Mouse (Mus musculus) cerebellum, adult 18-20 months (tissue): Measurements from ENCODE around the gene Tnn.

ENCODE experiments used
- DNase-seq, 2 experiments: peaks; one replicate each; pipeline ENCODE4 v3.0.0; 2021

Tnn gene

DNA sequence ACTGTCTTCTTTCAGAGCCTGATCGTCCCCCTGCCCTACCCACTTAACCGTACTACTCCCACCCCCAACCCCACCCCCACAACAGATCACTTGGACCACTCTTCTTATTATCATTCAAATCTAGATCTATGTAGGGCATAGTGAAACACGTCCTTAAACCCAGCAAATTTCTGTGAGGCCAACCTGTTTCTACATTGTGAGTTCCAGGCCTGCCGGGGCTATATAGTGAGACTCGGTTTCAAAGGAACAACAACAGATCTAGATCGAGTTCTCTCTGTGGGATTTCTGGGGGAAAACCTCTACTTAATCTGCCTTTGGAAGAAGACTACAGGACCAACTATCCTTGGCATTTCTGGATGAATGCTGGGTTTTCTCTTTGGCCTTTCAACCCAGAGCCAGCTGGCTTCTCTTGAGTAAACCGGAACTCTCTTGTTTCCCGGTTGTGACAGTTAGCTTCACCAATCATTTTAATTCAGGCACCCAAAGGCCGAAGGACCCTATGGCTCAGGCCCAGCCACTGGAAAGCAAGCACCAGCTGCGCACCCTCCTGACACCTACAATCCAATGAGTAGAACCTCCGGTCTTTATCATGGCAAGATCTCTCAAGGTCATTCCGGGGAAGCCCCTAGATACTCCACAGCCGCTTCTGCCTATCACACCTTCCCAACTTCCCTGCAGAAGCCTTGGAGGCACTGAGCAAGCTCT lies 110.0 kb downstream of the Tnn start:
- DNase-seq, result no peak

DNA sequence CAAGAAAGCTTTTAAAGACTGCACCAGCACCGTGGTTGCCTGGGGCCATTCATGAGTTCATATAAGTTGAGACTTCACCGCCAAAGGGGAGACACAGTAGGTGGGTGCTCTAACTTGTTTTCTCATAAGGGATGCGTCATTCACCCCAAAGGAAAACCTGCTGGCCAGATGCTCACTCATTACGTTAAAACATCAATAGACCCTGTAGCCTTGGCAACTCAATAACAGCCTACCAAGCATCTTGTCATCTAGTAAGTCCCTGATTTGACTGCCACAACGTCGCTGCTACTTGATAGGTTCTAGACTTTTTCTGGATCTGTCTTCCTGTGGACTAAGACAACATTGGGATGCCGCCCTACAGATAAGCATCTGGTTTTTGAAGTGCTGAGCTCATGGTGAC lies 111.0 kb downstream of the Tnn start:
- no peak for DNase-seq

- DNase-seq, result no peak
Observed at GRCm38 (mm10) chr1:160041264-160041775, 112.1 kb downstream of the Tnn start.

DNA sequence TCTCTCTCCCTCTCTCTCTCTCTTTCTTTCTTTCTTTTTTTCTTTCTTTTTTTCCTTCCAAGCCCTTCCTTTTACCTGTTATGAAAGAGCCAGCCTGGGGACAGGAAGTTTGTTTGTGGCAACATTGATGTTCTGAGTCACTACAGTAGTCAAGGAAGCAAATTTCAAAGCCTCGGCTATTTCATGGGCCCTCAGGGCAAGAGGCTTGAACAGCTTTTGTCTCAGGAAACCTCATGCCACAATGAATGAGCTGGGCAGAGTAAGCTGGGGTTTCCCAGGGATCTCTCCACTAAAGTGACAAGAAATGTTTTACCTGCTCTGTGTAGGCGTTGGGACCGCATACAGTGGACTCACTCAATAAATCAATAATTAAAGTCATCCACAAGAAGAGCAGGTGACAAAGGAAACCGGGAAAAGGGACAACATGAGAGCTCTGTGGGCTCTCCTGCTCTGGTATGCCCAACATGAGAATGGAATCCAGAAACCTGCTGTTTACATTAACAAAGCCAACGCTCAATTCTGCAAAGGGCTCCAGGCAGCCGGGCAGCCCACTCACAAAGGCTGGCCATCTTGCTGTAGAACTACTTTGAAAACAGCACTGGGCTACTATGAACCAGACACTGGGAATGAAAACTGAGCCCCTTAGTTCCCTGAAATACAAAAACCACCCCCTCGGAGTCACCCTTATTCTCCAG lies 113.3 kb downstream of the Tnn start:
- no peak for DNase-seq

GRCm38 (mm10) chr1:160036996-160037521 lies 116.3 kb downstream of the Tnn start:
- DNase-seq, result no peak

- no peak for DNase-seq
Observed at GRCm38 (mm10) chr1:160035561-160035960, 117.8 kb downstream of the Tnn start.
